Mouse (Mus musculus) cerebellum, adult 11-12 months (tissue): Measurements from ENCODE around the gene Epdr1.

Experiments
- DNase-seq: peaks from one replicate; pipeline ENCODE4 v3.0.0; 2022

Epdr1 gene

DNA sequence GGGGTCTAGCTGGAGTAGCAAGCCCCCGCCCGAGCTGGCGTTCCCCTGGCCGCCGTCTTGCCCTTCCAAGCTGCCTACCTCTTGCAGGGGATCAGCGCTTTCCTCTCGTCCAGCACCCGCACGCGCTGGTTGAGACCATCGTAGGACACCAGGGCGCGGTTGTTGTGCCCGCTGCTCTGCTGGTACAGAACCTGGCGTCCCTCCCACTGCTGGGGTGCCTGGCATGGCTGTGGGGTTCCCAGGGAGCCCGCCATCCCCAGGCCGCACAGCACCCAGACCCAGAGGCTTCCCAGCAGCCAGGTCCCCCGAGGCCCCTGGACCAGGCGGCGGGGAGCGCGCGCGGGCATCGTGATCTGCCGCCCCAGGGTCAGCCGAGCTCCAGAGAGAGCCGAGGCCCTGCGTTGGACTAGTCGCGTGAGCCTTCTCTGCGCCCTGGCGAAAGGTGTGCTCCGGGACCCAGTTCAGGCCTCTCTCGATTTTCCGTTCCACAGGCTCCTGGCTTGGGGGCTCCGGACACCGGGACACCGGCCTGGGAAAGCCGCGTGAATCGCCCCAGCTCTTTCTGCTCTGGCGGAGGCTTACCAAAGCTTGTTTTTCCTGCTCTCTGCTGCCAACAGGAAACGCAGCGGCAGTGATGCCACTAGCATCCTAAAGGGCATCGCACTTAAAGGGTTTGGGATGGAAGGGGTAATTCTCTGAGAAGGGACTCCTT is at the start of gene Epdr1:
Gene Epdr1 (minus strand): TSS at position 712 of the 712 bp plus-strand sequence.
- DNase-seq = peak; percentile 84

GRCm38 (mm10) chr13:19668355-19669140 is 48.8 kb upstream of the Epdr1 start:
- no peak for DNase-seq

DNA sequence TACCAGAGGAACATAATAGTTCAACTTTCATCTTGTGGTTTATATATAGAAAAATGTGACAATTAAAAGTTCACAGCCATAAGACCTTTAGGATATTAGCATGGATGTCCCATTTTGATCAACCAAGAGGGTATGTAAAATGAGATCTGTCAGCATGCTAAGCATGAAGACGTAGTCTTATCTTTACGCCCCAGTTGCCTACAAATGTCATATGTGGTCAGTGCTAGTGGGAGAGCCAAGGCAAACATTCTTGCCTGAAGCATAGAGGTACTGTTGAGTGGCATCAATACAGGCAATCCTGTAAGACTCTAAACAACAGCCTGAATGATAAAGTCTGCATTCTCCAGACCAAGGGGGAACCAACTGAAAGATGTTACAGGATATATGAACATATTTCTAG is 32.7 kb upstream of the Epdr1 start:
- no peak for DNase-seq

- no peak for DNase-seq
Observed at GRCm38 (mm10) chr13:19649824-19650223, 30.1 kb upstream of the Epdr1 start.

GRCm38 (mm10) chr13:19644225-19644624 is 24.5 kb upstream of the Epdr1 start:
- DNase-seq = no peak

DNA sequence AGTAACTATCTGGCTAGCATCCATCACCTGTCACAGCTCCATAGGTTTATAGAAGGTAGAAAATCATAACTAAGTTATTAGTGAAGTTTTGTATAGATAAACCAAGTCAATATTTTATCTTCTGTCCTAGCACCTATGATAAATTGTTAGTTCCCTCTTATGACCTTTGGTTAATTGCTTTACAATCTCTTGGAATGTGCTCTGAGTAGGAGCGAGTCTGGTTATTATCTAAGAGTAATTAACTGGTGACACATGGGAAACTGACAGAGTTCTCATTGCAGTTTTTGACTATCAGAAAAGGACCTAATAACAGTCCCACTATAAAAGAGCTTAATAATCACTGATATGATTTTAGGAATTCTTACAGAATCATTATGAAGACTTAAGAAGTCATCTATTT is 23.8 kb upstream of the Epdr1 start:
- DNase-seq = no peak

- DNase-seq = no peak
Observed at GRCm38 (mm10) chr13:19640203-19640851, 20.6 kb upstream of the Epdr1 start.

GRCm38 (mm10) chr13:19636131-19636530 is 16.4 kb upstream of the Epdr1 start:
- DNase-seq = no peak

GRCm38 (mm10) chr13:19630768-19631709 is 11.3 kb upstream of the Epdr1 start:
- no peak for DNase-seq

DNA sequence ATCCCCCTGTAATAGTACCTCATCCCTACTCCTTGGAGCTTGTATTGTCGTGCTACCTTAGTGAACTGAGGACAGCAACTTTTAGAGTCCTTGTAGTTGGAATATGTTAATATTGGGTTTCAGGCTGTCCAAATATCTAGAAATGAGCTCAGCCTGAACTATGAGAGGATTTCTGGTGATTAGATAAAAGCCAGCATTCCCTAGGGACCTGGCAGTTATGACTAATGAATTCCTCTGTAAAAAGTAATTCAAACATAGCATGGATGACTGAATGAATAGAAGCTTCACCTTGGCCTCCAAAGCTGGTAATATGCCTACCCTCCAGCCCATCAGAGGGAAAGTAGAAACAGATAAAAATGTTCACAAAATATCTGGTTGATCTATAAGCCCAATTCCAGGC is 6.7 kb upstream of the Epdr1 start:
- DNase-seq = no peak

DNA sequence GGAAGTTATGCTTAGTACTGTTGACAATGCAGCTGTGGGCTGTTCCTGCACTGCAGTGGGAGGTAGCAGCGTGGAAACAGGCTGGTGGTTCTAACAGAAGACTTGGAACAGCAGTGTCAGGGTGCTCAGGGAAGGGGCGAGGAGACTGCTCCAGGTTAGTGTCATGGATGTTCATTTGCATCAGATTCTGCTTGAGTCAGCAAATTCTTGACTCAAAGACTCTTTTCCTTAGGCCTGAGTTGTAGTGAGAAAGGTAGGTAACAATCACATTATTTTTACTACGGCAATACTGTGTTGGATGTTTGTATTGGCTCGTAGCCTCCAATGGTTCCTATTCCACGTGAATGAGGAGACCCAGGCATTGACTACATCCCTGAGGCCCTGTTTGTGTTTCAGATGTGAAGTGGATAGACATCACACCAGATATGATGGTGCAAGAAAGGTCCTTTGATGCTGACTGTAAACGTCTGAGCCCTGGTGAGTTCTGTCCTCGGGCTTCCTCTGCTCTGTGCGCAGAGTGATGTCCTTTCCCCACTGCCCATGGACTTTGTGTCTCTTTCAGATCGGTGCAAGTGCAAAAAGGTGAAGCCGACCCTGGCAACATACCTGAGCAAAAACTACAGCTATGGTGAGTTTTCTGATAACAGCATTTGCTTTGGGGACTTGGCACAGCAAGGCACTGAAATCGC is 5.0 kb upstream of the Epdr1 start:
- DNase-seq = no peak

DNA sequence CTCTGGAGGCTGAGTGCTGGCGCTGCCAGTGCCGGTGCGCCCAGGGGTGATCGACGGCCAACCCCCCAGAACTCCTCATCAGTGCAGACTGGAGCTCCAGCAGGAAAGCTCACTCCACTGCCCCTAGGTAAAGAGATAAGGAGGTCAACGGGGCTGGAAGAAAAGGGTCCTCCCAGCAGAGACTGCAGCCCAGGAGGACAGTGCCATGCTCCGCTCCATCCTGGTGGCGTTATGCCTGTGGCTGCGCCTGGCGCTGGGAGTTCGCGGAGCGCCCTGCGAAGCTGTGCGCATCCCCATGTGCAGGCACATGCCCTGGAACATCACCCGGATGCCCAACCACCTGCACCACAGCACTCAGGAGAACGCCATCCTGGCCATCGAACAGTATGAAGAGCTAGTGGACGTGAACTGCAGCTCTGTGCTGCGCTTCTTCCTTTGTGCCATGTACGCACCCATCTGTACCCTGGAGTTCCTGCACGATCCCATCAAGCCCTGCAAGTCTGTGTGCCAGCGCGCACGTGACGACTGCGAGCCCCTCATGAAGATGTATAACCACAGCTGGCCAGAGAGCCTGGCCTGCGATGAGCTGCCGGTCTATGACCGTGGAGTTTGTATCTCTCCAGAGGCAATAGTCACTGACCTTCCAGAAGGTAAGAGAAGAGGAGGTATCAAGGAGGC is 3.6 kb upstream of the Epdr1 start:
- DNase-seq = peak; percentile 25

- peak; percentile 39 for DNase-seq
Observed at GRCm38 (mm10) chr13:19622573-19623227, 3.0 kb upstream of the Epdr1 start, which contains the start of gene Sfrp4. TSS of gene Sfrp4 (plus strand) at chr13:19623104.

DNA sequence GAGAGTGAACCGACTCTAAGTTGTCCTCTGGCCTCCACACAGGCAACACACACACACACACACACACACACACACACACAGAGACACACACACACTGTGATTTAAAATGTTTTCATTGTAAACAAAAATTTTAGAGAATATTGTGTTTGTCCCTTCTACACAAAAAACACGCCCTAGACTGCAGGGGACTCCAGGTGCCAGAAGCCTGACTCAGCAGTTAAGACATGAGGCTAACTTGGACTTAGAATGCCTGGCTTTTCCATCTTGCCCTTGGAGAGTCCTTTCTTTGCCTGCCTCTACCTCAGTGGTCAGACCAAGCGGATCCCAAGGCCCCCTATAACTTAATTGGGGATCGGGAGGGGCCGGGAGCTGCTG is 899 bp downstream of the Epdr1 start:
- DNase-seq = no peak

DNA sequence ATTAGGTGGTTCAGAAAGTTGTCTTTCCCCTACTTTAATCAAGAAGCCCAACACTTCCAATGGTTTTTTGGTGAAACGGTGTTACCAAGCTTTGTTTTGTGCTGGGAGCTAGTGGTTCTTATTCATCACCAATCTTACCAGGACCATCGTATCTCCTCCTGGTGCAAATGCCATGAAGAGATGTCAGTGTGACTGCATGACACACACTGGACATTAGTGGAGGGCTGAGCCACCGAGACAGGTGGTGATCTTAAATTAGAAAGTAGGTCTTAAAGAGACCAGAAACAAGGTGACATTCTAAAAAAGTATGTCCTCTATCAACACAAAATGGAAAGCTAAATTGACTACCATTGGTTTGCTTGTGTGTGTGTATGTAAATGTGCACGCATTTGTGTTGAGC is 1.6 kb downstream of the Epdr1 start:
- peak; percentile 33 for DNase-seq

DNA sequence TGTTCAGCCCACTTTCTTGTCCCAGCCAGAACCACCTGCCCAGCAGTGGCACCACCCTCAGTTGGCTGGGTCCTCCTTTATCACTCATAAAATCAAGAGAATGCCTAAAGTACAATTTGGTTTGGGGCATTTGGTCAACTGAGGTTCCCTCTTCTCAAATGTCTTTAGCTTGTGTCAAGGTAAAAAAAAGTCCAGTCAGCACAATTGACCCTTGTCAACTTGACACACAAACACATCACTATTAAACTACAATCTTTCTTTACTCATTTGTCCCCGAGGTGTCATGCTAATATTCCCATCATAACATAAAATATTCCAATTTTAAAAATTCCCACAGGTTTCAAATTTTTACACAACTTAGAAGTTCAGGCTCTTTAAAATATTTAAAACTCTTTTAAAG is 5.4 kb downstream of the Epdr1 start:
- DNase-seq = no peak

DNA sequence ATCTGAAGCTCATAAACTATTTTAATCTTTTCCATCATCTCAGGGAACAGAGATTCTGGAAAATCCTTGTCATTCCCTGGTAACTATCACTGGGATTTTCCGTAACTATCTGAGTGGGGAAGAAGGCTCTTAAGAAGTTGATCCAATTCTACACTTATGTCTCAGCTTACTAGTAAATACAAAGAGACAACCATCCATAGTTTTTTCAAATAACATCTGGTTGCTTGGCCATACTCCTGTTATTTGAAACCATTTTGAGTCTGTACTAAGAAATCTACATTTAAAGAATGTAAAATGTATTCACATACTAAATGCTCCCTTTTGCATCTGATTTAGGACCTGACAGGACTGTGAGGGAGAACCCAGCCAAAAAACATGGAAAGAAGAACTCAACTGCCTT is 6.3 kb downstream of the Epdr1 start:
- no peak for DNase-seq

- DNase-seq = no peak
Observed at GRCm38 (mm10) chr13:19612963-19613362, 6.8 kb downstream of the Epdr1 start.

DNA sequence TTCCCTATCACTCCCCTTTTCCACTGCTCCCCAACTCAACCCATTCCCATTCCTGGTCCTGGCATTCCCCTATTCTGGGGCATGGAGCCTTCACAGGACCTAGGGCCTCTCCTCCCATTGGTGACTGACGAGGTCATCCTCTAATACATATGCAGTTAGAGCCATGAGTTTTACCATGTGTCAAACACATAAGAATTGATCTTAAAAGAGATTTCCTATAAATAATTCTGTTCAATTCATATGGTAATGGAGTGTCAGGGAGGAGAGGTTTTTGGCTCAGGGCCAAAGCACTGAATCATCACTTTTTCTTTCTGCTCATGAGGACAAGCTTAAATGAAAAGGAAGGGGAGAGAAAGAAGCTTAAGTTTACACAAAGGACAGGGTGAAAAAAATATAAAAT is 7.4 kb downstream of the Epdr1 start:
- no peak for DNase-seq

GRCm38 (mm10) chr13:19608120-19608519 is 11.6 kb downstream of the Epdr1 start:
- DNase-seq = no peak

- no peak for DNase-seq
Observed at GRCm38 (mm10) chr13:19604916-19605315, 14.8 kb downstream of the Epdr1 start.
